ENCODE assay signal across 8 mouse cellular contexts in genomic region chr13:55178556-55178955, GRCm38 (mm10). TPM values are rescaled to one million over a fixed set of nuclear protein-coding genes. Genes with fewer than 3 reads are reported as not detected.
A peak's percentile ranks its signal among the peaks of the same experiment; 100 is the strongest.
DNase-seq lines count a peak whose midpoint lies in the region; ATAC-seq and TF ChIP-seq lines count a peak whose summit lies in the region.

No protein-coding gene starts in this region.

- peak; percentile 72 for TF ChIP-seq CTCF in left cerebral cortex, adult 2 months (IDR thresholded peaks at IDR 0.05)

- H3K4me2 ChIP-seq in kidney, embryonic 14.5 days (replicated peaks; ENCODE audit: low read depth, low read length): no peak overlapping the region
- H3K4me2 ChIP-seq in hindbrain, embryonic 15.5 days: no peak overlapping the region
- no peak overlapping the region for H3K4me2 ChIP-seq in midbrain, embryonic 11.5 days

- peak; percentile 74 for DNase-seq in kidney, adult 11 months
- DNase-seq in brain, adult 2 months (ENCODE audit: low read depth, low spot score): peak; percentile 87
- peak; percentile 49 for DNase-seq in fibroblast of lung, adult 2 months (ENCODE audit: low read depth)
- peak; percentile 69 to 73 for DNase-seq in left cerebral cortex, adult 2 months (ENCODE audit: extremely low spot score in 1 of 2, low spot score in 2 of 2)
- DNase-seq in midbrain, embryonic 11.5 days (ENCODE audit: low spot score, missing footprints): peak; percentile 98
- DNase-seq in spleen, adult 18-20 months: peak; percentile 37 to 71

- no peaks in the 10 kb centered on the region for H3K9me3 ChIP-seq in kidney, embryonic 14.5 days (ENCODE audit: control insufficient read depth, low read length)
- H3K9me3 ChIP-seq in hindbrain, embryonic 15.5 days: no peaks in the 10 kb centered on the region
- no peaks in the 10 kb centered on the region for H3K9me3 ChIP-seq in midbrain, embryonic 11.5 days (ENCODE audit: control insufficient read depth, low read length)

- H3K4me1 ChIP-seq in kidney, embryonic 14.5 days (ENCODE audit: control insufficient read depth, insufficient read depth, low read length): no peaks in the 10 kb centered on the region
- peaks cover 7% of the 10 kb centered on the region; the same call in 1 of the 2 replicates for H3K4me1 ChIP-seq in hindbrain, embryonic 15.5 days (replicated peaks)
- no peaks in the 10 kb centered on the region for H3K4me1 ChIP-seq in midbrain, embryonic 11.5 days (ENCODE audit: control insufficient read depth, insufficient read depth, low read length)

- no peaks in the 10 kb centered on the region for H3K27me3 ChIP-seq in kidney, embryonic 14.5 days (ENCODE audit: control insufficient read depth, insufficient read depth, low read length)
- no peaks in the 10 kb centered on the region for H3K27me3 ChIP-seq in hindbrain, embryonic 15.5 days
- H3K27me3 ChIP-seq in midbrain, embryonic 11.5 days (ENCODE audit: control insufficient read depth, insufficient read depth, low read length): no peaks in the 10 kb centered on the region

- WGBS in kidney, embryonic 14.5 days: 35% methylated on average over 2 of the region's 2 CpGs
- 38% methylated on average over 2 of the region's 2 CpGs for WGBS in hindbrain, embryonic 15.5 days
- WGBS in midbrain, embryonic 11.5 days: 30% methylated on average over 2 of the region's 2 CpGs

- no peak; the same call in 1 of the 2 replicates for ATAC-seq in kidney, embryonic 14.5 days (ENCODE audit: low FRiP score, low TSS enrichment)
- ATAC-seq in hindbrain, embryonic 15.5 days (ENCODE audit: low FRiP score, low read depth): peak; percentile 20; the same call in 1 of the 2 replicates
- ATAC-seq in midbrain, embryonic 11.5 days (ENCODE audit: low FRiP score): peak; percentile 36; the same call in 1 of the 2 replicates

- intact Hi-C loops in left cerebral cortex, adult 2 months (cut with DNase I): loop anchor here (2.0 kb wide), 4 partner anchors 44 to 462 kb away; partner anchors contain the start of gene Uimc1

- no peaks in the 10 kb centered on the region for H3K36me3 ChIP-seq in kidney, embryonic 14.5 days (ENCODE audit: control insufficient read depth, insufficient read depth, low read length)
- no peaks in the 10 kb centered on the region for H3K36me3 ChIP-seq in hindbrain, embryonic 15.5 days
- no peaks in the 10 kb centered on the region for H3K36me3 ChIP-seq in midbrain, embryonic 11.5 days (ENCODE audit: control insufficient read depth, insufficient read depth, low read length)

- H3K27ac ChIP-seq in kidney, embryonic 14.5 days (ENCODE audit: low read depth, low read length): no peak overlapping the region
- H3K27ac ChIP-seq in hindbrain, embryonic 15.5 days (replicated peaks): no peak overlapping the region
- H3K27ac ChIP-seq in left cerebral cortex, adult 2 months: no peak overlapping the region
- H3K27ac ChIP-seq in midbrain, embryonic 11.5 days (ENCODE audit: low read depth, low read length): no peak overlapping the region

- no peak overlapping the region for H3K9ac ChIP-seq in kidney, embryonic 14.5 days (ENCODE audit: low read depth, low read length)
- no peak overlapping the region for H3K9ac ChIP-seq in hindbrain, embryonic 15.5 days
- H3K9ac ChIP-seq in midbrain, embryonic 11.5 days (ENCODE audit: low read length): no peak overlapping the region

- no peak overlapping the region for H3K4me3 ChIP-seq in kidney, embryonic 14.5 days (ENCODE audit: low read length)
- H3K4me3 ChIP-seq in hindbrain, embryonic 15.5 days: no peak overlapping the region
- no peak overlapping the region for H3K4me3 ChIP-seq in left cerebral cortex, adult 2 months
- no peak overlapping the region for H3K4me3 ChIP-seq in midbrain, embryonic 11.5 days (ENCODE audit: low read depth, low read length)

RNA-seq across cellular contexts. Expression of gene Fgfr4, which starts 26.1 kb away (rescaled TPM):
- 9.9 and 14.9 TPM in 2 replicates for polyA plus RNA-seq in kidney, embryonic 14.5 days (2014; fragmentation: Nextera tagmentation; extraction: Ambion mirVana)
- 1.5 and 1.6 TPM in 2 replicates for polyA plus RNA-seq in hindbrain, embryonic 15.5 days (2015; fragmentation: Nextera tagmentation; extraction: Ambion mirVana)
- under 1 TPM; 0.36 to 0.40 TPM for total RNA-seq in left cerebral cortex, adult 2 months (2021)
- polyA plus RNA-seq in midbrain, embryonic 11.5 days (2014; fragmentation: Nextera tagmentation; extraction: Ambion mirVana): 0.18 and 0.33 TPM in 2 replicates

RNA-seq across cellular contexts. Expression of gene Nsd1, which starts 31.0 kb away (rescaled TPM):
- polyA plus RNA-seq in kidney, embryonic 14.5 days (2014; fragmentation: Nextera tagmentation; extraction: Ambion mirVana): 71.2 and 93.6 TPM in 2 replicates
- 49.1 and 58.4 TPM in 2 replicates for polyA plus RNA-seq in hindbrain, embryonic 15.5 days (2015; fragmentation: Nextera tagmentation; extraction: Ambion mirVana)
- 100 to 1,000 TPM; 116 to 118 TPM for total RNA-seq in left cerebral cortex, adult 2 months (2021)
- 68.0 TPM in 2 replicates for polyA plus RNA-seq in midbrain, embryonic 11.5 days (2014; fragmentation: Nextera tagmentation; extraction: Ambion mirVana)

RNA-seq across cellular contexts. Expression of gene Gm17617, which starts 45.2 kb away (rescaled TPM):
- polyA plus RNA-seq in kidney, embryonic 14.5 days (2014; fragmentation: Nextera tagmentation; extraction: Ambion mirVana): not detected in 2 replicates
- polyA plus RNA-seq in hindbrain, embryonic 15.5 days (2015; fragmentation: Nextera tagmentation; extraction: Ambion mirVana): not detected in 2 replicates
- total RNA-seq in left cerebral cortex, adult 2 months (2021): not detected
- polyA plus RNA-seq in midbrain, embryonic 11.5 days (2014; fragmentation: Nextera tagmentation; extraction: Ambion mirVana): not detected in 2 replicates
